Mouse (Mus musculus): ENCODE measurements at regions not wholly inside any gene's neighbourhood (a gene's known extent, or its start where the extent isn't known, plus 50 kb on each side); places are given as distances from the start of the nearest gene placed in this dataset.

- Histone ChIP-seq H3K4me1 (ENCODE audit: control insufficient read depth, insufficient read depth, low read length) (no peaks in the 10 kb centered on the region), H3K4me2 (ENCODE audit: low read depth, severe bottlenecking) (no peak overlapping the region), H3K9ac (ENCODE audit: low read length) (no peak overlapping the region), H3K27me3 (ENCODE audit: control insufficient read depth, insufficient read depth, low read length) (no peaks in the 10 kb centered on the region), H3K27ac (replicated peaks; ENCODE audit: low read depth, low read length) (no peak overlapping the region), H3K9me3 (ENCODE audit: control insufficient read depth, low read length) (no peaks in the 10 kb centered on the region), H3K4me3 (ENCODE audit: low read depth, low read length) (no peak overlapping the region), H3K36me3 (ENCODE audit: control insufficient read depth, insufficient read depth, low read length) (no peaks in the 10 kb centered on the region)
- ATAC-seq (ENCODE audit: insufficient number of reproducible peaks, low FRiP score, low TSS enrichment, low read depth) (no peak), DNase-seq (ENCODE audit: low spot score) (no peak)
- WGBS, result 86% methylated on average over 4 of the region's 4 CpGs
Measured at GRCm38 (mm10) chr11:31783506-31784063, 88.4 kb upstream of the Cpeb4 start.

- DNase-seq (ENCODE audit: low spot score) (no peak), ATAC-seq (ENCODE audit: insufficient number of reproducible peaks, low FRiP score, low TSS enrichment, low read depth) (no peak)
- Histone ChIP-seq H3K27ac (replicated peaks; ENCODE audit: low read depth, low read length) (no peak overlapping the region), H3K27me3 (ENCODE audit: control insufficient read depth, insufficient read depth, low read length) (no peaks in the 10 kb centered on the region), H3K4me3 (ENCODE audit: low read depth, low read length) (no peak overlapping the region), H3K36me3 (ENCODE audit: control insufficient read depth, insufficient read depth, low read length) (no peaks in the 10 kb centered on the region), H3K4me1 (ENCODE audit: control insufficient read depth, insufficient read depth, low read length) (no peaks in the 10 kb centered on the region), H3K4me2 (ENCODE audit: low read depth, severe bottlenecking) (no peak overlapping the region), H3K9me3 (ENCODE audit: control insufficient read depth, low read length) (no peaks in the 10 kb centered on the region), H3K9ac (ENCODE audit: low read length) (no peak overlapping the region)
- 91% methylated on average over 6 of the region's 6 CpGs for WGBS
Measured at GRCm38 (mm10) chr11:31784332-31784901, 87.6 kb upstream of the Cpeb4 start.

DNA sequence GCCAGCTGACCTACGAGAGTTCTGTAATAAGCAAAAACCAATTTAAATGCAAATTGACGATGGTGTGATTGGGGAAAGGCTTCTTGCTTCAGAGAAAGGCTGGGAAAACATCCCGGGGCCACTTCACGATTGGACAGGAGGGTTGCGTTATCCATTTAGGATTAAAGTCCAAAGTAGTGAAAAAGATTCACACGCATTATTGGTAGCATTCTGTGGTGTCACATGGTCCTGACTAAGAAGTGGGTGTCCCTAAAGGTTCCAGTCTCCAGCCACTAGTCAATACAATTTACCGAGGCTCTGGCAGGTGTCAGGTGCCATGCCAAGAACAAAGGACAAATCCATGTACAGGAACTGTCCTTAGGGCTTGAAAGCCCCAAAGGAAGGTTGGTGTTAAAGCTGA, 86.9 kb upstream of the Cpeb4 start:
- Histone ChIP-seq H3K27ac (replicated peaks; ENCODE audit: low read depth, low read length) (no peak overlapping the region), H3K36me3 (ENCODE audit: control insufficient read depth, insufficient read depth, low read length) (no peaks in the 10 kb centered on the region), H3K4me2 (ENCODE audit: low read depth, severe bottlenecking) (no peak overlapping the region), H3K27me3 (ENCODE audit: control insufficient read depth, insufficient read depth, low read length) (no peaks in the 10 kb centered on the region), H3K9ac (ENCODE audit: low read length) (no peak overlapping the region), H3K4me3 (ENCODE audit: low read depth, low read length) (no peak overlapping the region), H3K4me1 (ENCODE audit: control insufficient read depth, insufficient read depth, low read length) (no peaks in the 10 kb centered on the region), H3K9me3 (ENCODE audit: control insufficient read depth, low read length) (no peaks in the 10 kb centered on the region)
- ATAC-seq (ENCODE audit: insufficient number of reproducible peaks, low FRiP score, low TSS enrichment, low read depth) (no peak), DNase-seq (ENCODE audit: low spot score) (no peak)
- WGBS, result 85% methylated on average over 7 of the region's 7 CpGs

DNA sequence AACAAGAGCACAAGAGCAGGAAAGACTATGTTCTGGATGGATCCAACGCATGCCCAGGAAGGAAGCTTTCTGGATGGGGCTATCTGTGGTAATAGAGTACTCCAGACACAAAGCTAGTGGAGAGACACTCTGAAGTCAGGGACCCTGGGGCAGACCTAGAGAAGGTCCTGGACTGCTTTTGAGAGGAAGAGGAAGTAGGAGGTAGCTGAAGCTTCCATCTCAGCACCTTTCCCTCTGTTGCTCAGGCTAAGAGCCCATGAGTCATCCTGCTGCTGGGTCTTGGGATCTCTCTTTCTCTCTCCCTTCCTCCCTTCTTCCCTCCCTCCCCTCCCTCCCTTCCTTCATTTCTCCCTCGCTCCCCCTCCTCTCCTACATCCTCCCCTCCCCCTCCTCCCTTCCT, 84.6 kb upstream of the Cpeb4 start:
- Histone ChIP-seq H3K27ac (replicated peaks; ENCODE audit: low read depth, low read length) (no peak overlapping the region), H3K27me3 (ENCODE audit: control insufficient read depth, insufficient read depth, low read length) (no peaks in the 10 kb centered on the region), H3K36me3 (ENCODE audit: control insufficient read depth, insufficient read depth, low read length) (no peaks in the 10 kb centered on the region), H3K4me3 (ENCODE audit: low read depth, low read length) (no peak overlapping the region), H3K9me3 (ENCODE audit: control insufficient read depth, low read length) (no peaks in the 10 kb centered on the region), H3K4me1 (ENCODE audit: control insufficient read depth, insufficient read depth, low read length) (no peaks in the 10 kb centered on the region), H3K4me2 (ENCODE audit: low read depth, severe bottlenecking) (no peak overlapping the region), H3K9ac (ENCODE audit: low read length) (no peak overlapping the region)
- DNase-seq (ENCODE audit: low spot score) (no peak), ATAC-seq (ENCODE audit: insufficient number of reproducible peaks, low FRiP score, low TSS enrichment, low read depth) (no peak)
- 62% methylated on average over 2 of the region's 2 CpGs for WGBS

GRCm38 (mm10) chr11:31787917-31788703, 83.9 kb upstream of the Cpeb4 start:
- no peak overlapping the region for H3K4me2 ChIP-seq (ENCODE audit: low read depth, severe bottlenecking)
- H3K9me3 ChIP-seq (ENCODE audit: control insufficient read depth, low read length), result no peaks in the 10 kb centered on the region
- H3K27me3 ChIP-seq (ENCODE audit: control insufficient read depth, insufficient read depth, low read length), result no peaks in the 10 kb centered on the region
- WGBS, result 51% methylated on average over 2 of the region's 2 CpGs
- DNase-seq (ENCODE audit: low spot score) (no peak), ATAC-seq (ENCODE audit: insufficient number of reproducible peaks, low FRiP score, low TSS enrichment, low read depth) (no peak)
- no peak overlapping the region for H3K4me3 ChIP-seq (ENCODE audit: low read depth, low read length)
- no peak overlapping the region for H3K9ac ChIP-seq (ENCODE audit: low read length)
- no peaks in the 10 kb centered on the region for H3K4me1 ChIP-seq (ENCODE audit: control insufficient read depth, insufficient read depth, low read length)
- no peak overlapping the region for H3K27ac ChIP-seq (replicated peaks; ENCODE audit: low read depth, low read length)
- no peaks in the 10 kb centered on the region for H3K36me3 ChIP-seq (ENCODE audit: control insufficient read depth, insufficient read depth, low read length)

GRCm38 (mm10) chr11:31789967-31790366, 82.0 kb upstream of the Cpeb4 start:
- Histone ChIP-seq H3K27ac (replicated peaks; ENCODE audit: low read depth, low read length) (no peak overlapping the region), H3K27me3 (ENCODE audit: control insufficient read depth, insufficient read depth, low read length) (no peaks in the 10 kb centered on the region), H3K9ac (ENCODE audit: low read length) (no peak overlapping the region), H3K36me3 (ENCODE audit: control insufficient read depth, insufficient read depth, low read length) (no peaks in the 10 kb centered on the region), H3K4me3 (ENCODE audit: low read depth, low read length) (no peak overlapping the region), H3K4me1 (ENCODE audit: control insufficient read depth, insufficient read depth, low read length) (no peaks in the 10 kb centered on the region), H3K4me2 (ENCODE audit: low read depth, severe bottlenecking) (no peak overlapping the region), H3K9me3 (ENCODE audit: control insufficient read depth, low read length) (no peaks in the 10 kb centered on the region)
- WGBS, result 86% methylated on average over 3 of the region's 3 CpGs
- no peak for ATAC-seq (ENCODE audit: insufficient number of reproducible peaks, low FRiP score, low TSS enrichment, low read depth)
- DNase-seq (ENCODE audit: low spot score), result no peak

DNA sequence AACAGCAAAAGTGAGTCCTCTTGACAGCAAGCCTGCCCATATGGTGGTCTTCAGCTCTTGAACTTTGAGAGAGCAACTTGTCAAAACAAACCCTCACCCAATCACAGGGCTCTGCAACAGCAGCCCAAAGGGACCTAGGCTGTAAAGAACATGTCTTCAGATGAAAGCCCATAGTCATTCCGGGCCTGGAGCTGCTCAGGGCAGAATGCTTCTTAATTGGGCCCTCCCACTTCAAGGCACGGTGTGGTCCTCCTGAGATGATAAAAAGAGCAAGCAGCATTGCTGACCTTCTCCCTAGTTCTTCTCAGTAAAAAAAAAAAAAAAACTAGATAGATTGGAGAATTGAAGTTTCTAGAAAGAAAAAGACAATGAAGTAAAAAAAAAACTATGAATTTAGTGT, 80.7 kb upstream of the Cpeb4 start:
- no peaks in the 10 kb centered on the region for H3K27me3 ChIP-seq (ENCODE audit: control insufficient read depth, insufficient read depth, low read length)
- no peaks in the 10 kb centered on the region for H3K4me1 ChIP-seq (ENCODE audit: control insufficient read depth, insufficient read depth, low read length)
- ATAC-seq (ENCODE audit: insufficient number of reproducible peaks, low FRiP score, low TSS enrichment, low read depth), result no peak
- no peak overlapping the region for H3K27ac ChIP-seq (replicated peaks; ENCODE audit: low read depth, low read length)
- no peak for DNase-seq (ENCODE audit: low spot score)
- no peak overlapping the region for H3K4me3 ChIP-seq (ENCODE audit: low read depth, low read length)
- H3K9me3 ChIP-seq (ENCODE audit: control insufficient read depth, low read length), result no peaks in the 10 kb centered on the region
- H3K4me2 ChIP-seq (ENCODE audit: low read depth, severe bottlenecking), result no peak overlapping the region
- no peak overlapping the region for H3K9ac ChIP-seq (ENCODE audit: low read length)
- WGBS, result 22% methylated on average over 2 of the region's 2 CpGs
- H3K36me3 ChIP-seq (ENCODE audit: control insufficient read depth, insufficient read depth, low read length), result no peaks in the 10 kb centered on the region

DNA sequence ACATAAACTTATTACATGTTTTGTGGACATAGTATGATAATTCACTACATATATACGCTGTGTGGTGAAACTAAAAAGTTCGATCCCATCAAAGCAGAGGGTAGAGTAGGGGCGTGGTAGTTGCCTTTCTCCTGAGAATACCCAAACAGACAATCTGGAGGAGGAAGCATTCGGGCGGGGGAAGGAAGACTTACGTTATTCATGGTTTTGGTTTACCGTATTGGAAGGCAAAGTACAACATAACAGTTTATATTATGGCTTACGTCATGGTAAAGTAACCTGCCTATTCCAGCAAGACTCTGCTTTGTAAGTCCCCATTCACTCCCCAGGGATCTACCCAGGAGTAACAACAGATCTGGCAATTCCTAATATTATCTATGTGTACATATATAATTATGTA, 76.9 kb upstream of the Cpeb4 start:
- H3K4me3 ChIP-seq (ENCODE audit: low read depth, low read length), result no peak overlapping the region
- H3K27ac ChIP-seq (replicated peaks; ENCODE audit: low read depth, low read length), result no peak overlapping the region
- H3K4me2 ChIP-seq (ENCODE audit: low read depth, severe bottlenecking), result no peak overlapping the region
- no peak for ATAC-seq (ENCODE audit: insufficient number of reproducible peaks, low FRiP score, low TSS enrichment, low read depth)
- WGBS, result 87% methylated on average over 8 of the region's 8 CpGs
- no peaks in the 10 kb centered on the region for H3K36me3 ChIP-seq (ENCODE audit: control insufficient read depth, insufficient read depth, low read length)
- DNase-seq (ENCODE audit: low spot score), result no peak
- no peaks in the 10 kb centered on the region for H3K27me3 ChIP-seq (ENCODE audit: control insufficient read depth, insufficient read depth, low read length)
- no peak overlapping the region for H3K9ac ChIP-seq (ENCODE audit: low read length)
- no peaks in the 10 kb centered on the region for H3K4me1 ChIP-seq (ENCODE audit: control insufficient read depth, insufficient read depth, low read length)
- H3K9me3 ChIP-seq (ENCODE audit: control insufficient read depth, low read length), result no peaks in the 10 kb centered on the region

Data from limb, embryonic 11.5 days (tissue).